Mouse (Mus musculus): ENCODE data around the gene Gm17387. TPM values are rescaled to one million over a fixed set of nuclear protein-coding genes. Genes with fewer than 3 reads are reported as not detected.
A peak's percentile ranks its signal among the peaks of the same experiment; 100 is the strongest.

Gene Gm17387
- polyA plus RNA-seq, 1 experiment from 2014 or later = not detected

- H3K4me2 ChIP-seq = no peak overlapping the region
- no peaks in the 10 kb centered on the region for H3K4me1 ChIP-seq (replicated peaks; ENCODE audit: control insufficient read depth, insufficient read depth, low read length)
- H3K9ac ChIP-seq (ENCODE audit: low read depth, low read length) = no peak overlapping the region
- H3K36me3 ChIP-seq (ENCODE audit: control insufficient read depth, insufficient read depth, low read length) = no peaks in the 10 kb centered on the region
- ATAC-seq (replicated peaks; ENCODE audit: low FRiP score) (no peak), DNase-seq (ENCODE audit: low spot score) (no peak)
- 39% methylated on average over 1 of the region's 1 CpGs for WGBS
- H3K27ac ChIP-seq (ENCODE audit: low read depth, low read length) = no peak overlapping the region
- no peak overlapping the region for H3K4me3 ChIP-seq (ENCODE audit: low read depth, low read length)
- no peaks in the 10 kb centered on the region for H3K27me3 ChIP-seq (replicated peaks; ENCODE audit: control insufficient read depth, insufficient read depth, low read length)
- H3K9me3 ChIP-seq (ENCODE audit: control insufficient read depth, low read length) = no peaks in the 10 kb centered on the region
Observed at GRCm38 (mm10) chr7:140997817-140998216, 31.1 kb upstream of the Gm17387 start.

- Histone ChIP-seq H3K9me3 (ENCODE audit: control insufficient read depth, low read length) (no peaks in the 10 kb centered on the region), H3K36me3 (ENCODE audit: control insufficient read depth, insufficient read depth, low read length) (no peaks in the 10 kb centered on the region), H3K9ac (ENCODE audit: low read depth, low read length) (no peak overlapping the region), H3K27ac (ENCODE audit: low read depth, low read length) (no peak overlapping the region), H3K4me1 (replicated peaks; ENCODE audit: control insufficient read depth, insufficient read depth, low read length) (no peaks in the 10 kb centered on the region), H3K4me3 (ENCODE audit: low read depth, low read length) (no peak overlapping the region), H3K4me2 (no peak overlapping the region), H3K27me3 (replicated peaks; ENCODE audit: control insufficient read depth, insufficient read depth, low read length) (no peaks in the 10 kb centered on the region)
- DNase-seq (ENCODE audit: low spot score) (no peak), ATAC-seq (replicated peaks; ENCODE audit: low FRiP score) (no peak)
- WGBS = 66% methylated on average over 11 of the region's 11 CpGs
Observed at GRCm38 (mm10) chr7:140998853-140999700, 29.9 kb upstream of the Gm17387 start.

GRCm38 (mm10) chr7:141000881-141001708 is 27.8 kb upstream of the Gm17387 start:
- DNase-seq (ENCODE audit: low spot score) (no peak), ATAC-seq (replicated peaks; ENCODE audit: low FRiP score) (no peak)
- Histone ChIP-seq H3K9ac (ENCODE audit: low read depth, low read length) (no peak overlapping the region), H3K4me3 (ENCODE audit: low read depth, low read length) (no peak overlapping the region), H3K36me3 (ENCODE audit: control insufficient read depth, insufficient read depth, low read length) (no peaks in the 10 kb centered on the region), H3K27ac (ENCODE audit: low read depth, low read length) (no peak overlapping the region), H3K27me3 (replicated peaks; ENCODE audit: control insufficient read depth, insufficient read depth, low read length) (no peaks in the 10 kb centered on the region), H3K9me3 (ENCODE audit: control insufficient read depth, low read length) (no peaks in the 10 kb centered on the region), H3K4me2 (no peak overlapping the region), H3K4me1 (replicated peaks; ENCODE audit: control insufficient read depth, insufficient read depth, low read length) (no peaks in the 10 kb centered on the region)
- WGBS = 72% methylated on average over 15 of the region's 15 CpGs

GRCm38 (mm10) chr7:141003248-141004010 is 25.5 kb upstream of the Gm17387 start:
- H3K9ac ChIP-seq (ENCODE audit: low read depth, low read length) = no peak overlapping the region
- no peaks in the 10 kb centered on the region for H3K36me3 ChIP-seq (ENCODE audit: control insufficient read depth, insufficient read depth, low read length)
- H3K4me1 ChIP-seq (replicated peaks; ENCODE audit: control insufficient read depth, insufficient read depth, low read length) = no peaks in the 10 kb centered on the region; the same call in 1 of the 2 replicates
- no peak for DNase-seq (ENCODE audit: low spot score)
- H3K4me2 ChIP-seq = no peak overlapping the region
- WGBS = 74% methylated on average over 5 of the region's 5 CpGs
- no peaks in the 10 kb centered on the region for H3K27me3 ChIP-seq (replicated peaks; ENCODE audit: control insufficient read depth, insufficient read depth, low read length)
- H3K27ac ChIP-seq (ENCODE audit: low read depth, low read length) = no peak overlapping the region
- no peaks in the 10 kb centered on the region for H3K9me3 ChIP-seq (ENCODE audit: control insufficient read depth, low read length)
- H3K4me3 ChIP-seq (ENCODE audit: low read depth, low read length) = no peak overlapping the region
- no peak for ATAC-seq (replicated peaks; ENCODE audit: low FRiP score)

GRCm38 (mm10) chr7:141006446-141006845 is 22.5 kb upstream of the Gm17387 start:
- Histone ChIP-seq H3K27ac (ENCODE audit: low read depth, low read length) (no peak overlapping the region), H3K36me3 (ENCODE audit: control insufficient read depth, insufficient read depth, low read length) (no peaks in the 10 kb centered on the region), H3K9me3 (ENCODE audit: control insufficient read depth, low read length) (no peaks in the 10 kb centered on the region), H3K27me3 (replicated peaks; ENCODE audit: control insufficient read depth, insufficient read depth, low read length) (no peaks in the 10 kb centered on the region), H3K4me2 (no peak overlapping the region), H3K4me3 (ENCODE audit: low read depth, low read length) (no peak overlapping the region), H3K9ac (ENCODE audit: low read depth, low read length) (no peak overlapping the region), H3K4me1 (replicated peaks; ENCODE audit: control insufficient read depth, insufficient read depth, low read length) (peaks cover 23% of the 10 kb centered on the region)
- 73% methylated on average over 6 of the region's 6 CpGs for WGBS
- ATAC-seq (replicated peaks; ENCODE audit: low FRiP score) (no peak), DNase-seq (ENCODE audit: low spot score) (no peak)

GRCm38 (mm10) chr7:141006914-141007313 is 22.0 kb upstream of the Gm17387 start:
- Histone ChIP-seq H3K9ac (ENCODE audit: low read depth, low read length) (no peak overlapping the region), H3K4me3 (ENCODE audit: low read depth, low read length) (no peak overlapping the region), H3K9me3 (ENCODE audit: control insufficient read depth, low read length) (no peaks in the 10 kb centered on the region), H3K4me2 (no peak overlapping the region), H3K27ac (ENCODE audit: low read depth, low read length) (no peak overlapping the region), H3K27me3 (replicated peaks; ENCODE audit: control insufficient read depth, insufficient read depth, low read length) (no peaks in the 10 kb centered on the region), H3K36me3 (ENCODE audit: control insufficient read depth, insufficient read depth, low read length) (no peaks in the 10 kb centered on the region), H3K4me1 (replicated peaks; ENCODE audit: control insufficient read depth, insufficient read depth, low read length) (peaks cover 28% of the 10 kb centered on the region)
- no peak for ATAC-seq (replicated peaks; ENCODE audit: low FRiP score)
- WGBS = 81% methylated on average over 5 of the region's 5 CpGs
- DNase-seq (ENCODE audit: low spot score) = no peak

GRCm38 (mm10) chr7:141008312-141008761 is 20.6 kb upstream of the Gm17387 start:
- no peaks in the 10 kb centered on the region for H3K9me3 ChIP-seq (ENCODE audit: control insufficient read depth, low read length)
- no peaks in the 10 kb centered on the region for H3K36me3 ChIP-seq (ENCODE audit: control insufficient read depth, insufficient read depth, low read length)
- 10% methylated on average over 7 of the region's 7 CpGs for WGBS
- 0 out of 2 replicates have a peak overlapping the region, but pooled peaks have one; percentile 14 for H3K4me3 ChIP-seq (ENCODE audit: low read depth, low read length)
- no peaks in the 10 kb centered on the region for H3K27me3 ChIP-seq (replicated peaks; ENCODE audit: control insufficient read depth, insufficient read depth, low read length)
- DNase-seq (ENCODE audit: low spot score) = peak; percentile 46
- 0 out of 2 replicates have a peak overlapping the region, but pooled peaks have one; percentile 37 for H3K9ac ChIP-seq (ENCODE audit: low read depth, low read length)
- H3K4me1 ChIP-seq (replicated peaks; ENCODE audit: control insufficient read depth, insufficient read depth, low read length) = peaks cover 29% of the 10 kb centered on the region
- ATAC-seq (replicated peaks; ENCODE audit: low FRiP score) = no peak
- H3K27ac ChIP-seq (ENCODE audit: low read depth, low read length) = no peak overlapping the region
- H3K4me2 ChIP-seq = peak overlapping the region; percentile 63

GRCm38 (mm10) chr7:141008938-141009660 is 19.8 kb upstream of the Gm17387 start:
- DNase-seq (ENCODE audit: low spot score) = peak; percentile 78
- H3K4me2 ChIP-seq = peak overlapping the region; percentile 63
- H3K27ac ChIP-seq (ENCODE audit: low read depth, low read length) = no peak overlapping the region
- WGBS = 8% methylated on average over 20 of the region's 20 CpGs
- H3K4me3 ChIP-seq (ENCODE audit: low read depth, low read length) = peak overlapping the region; percentile 14; the same call in 1 of the 2 replicates
- ATAC-seq (replicated peaks; ENCODE audit: low FRiP score) = peak; percentile 80
- peaks cover 29% of the 10 kb centered on the region for H3K4me1 ChIP-seq (replicated peaks; ENCODE audit: control insufficient read depth, insufficient read depth, low read length)
- no peaks in the 10 kb centered on the region for H3K36me3 ChIP-seq (ENCODE audit: control insufficient read depth, insufficient read depth, low read length)
- H3K9ac ChIP-seq (ENCODE audit: low read depth, low read length) = peak overlapping the region; percentile 37; the same call in 1 of the 2 replicates
- H3K9me3 ChIP-seq (ENCODE audit: control insufficient read depth, low read length) = no peaks in the 10 kb centered on the region
- no peaks in the 10 kb centered on the region for H3K27me3 ChIP-seq (replicated peaks; ENCODE audit: control insufficient read depth, insufficient read depth, low read length)

All from liver, embryonic 11.5 days (tissue).